15 mouse cellular contexts compared by ENCODE assay signal in the genomic region with DNA sequence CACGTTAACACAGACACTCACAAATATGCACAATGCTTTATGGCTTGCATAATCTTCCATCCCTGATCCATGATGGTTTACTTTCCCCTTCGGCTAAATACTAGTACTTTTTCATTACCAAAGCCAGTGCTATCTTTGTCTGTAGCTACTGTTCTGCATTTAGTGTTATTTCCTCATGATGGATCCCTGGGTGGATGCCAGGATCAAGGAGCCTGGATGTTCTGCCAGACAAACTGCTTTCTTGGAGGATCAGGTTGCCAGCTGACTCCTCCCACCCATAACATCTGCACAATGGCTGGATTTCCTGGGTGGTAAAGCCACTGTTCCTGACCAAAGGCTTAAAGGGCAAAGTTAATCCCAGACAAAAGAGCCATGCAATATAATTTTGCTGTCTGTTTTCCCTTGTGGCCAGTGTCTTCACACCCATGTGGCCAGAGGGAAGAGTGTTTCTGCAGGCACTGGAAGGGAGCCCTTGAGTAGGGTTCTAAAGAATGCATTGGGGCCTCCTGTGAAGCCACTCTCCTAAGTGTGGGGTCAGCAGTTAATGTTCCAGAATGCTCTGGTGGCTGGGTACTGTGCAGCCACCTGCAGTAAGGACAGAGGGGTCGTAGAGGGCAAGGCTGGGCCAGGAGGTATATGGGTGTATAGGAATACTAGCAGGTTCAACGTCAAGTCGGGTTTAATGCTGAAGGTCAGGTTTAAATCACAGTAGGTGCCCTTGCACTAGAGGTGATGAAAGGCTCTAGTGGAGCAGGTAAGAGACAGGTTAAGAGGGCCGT. TPM values are rescaled to one million over a fixed set of nuclear protein-coding genes. Genes with fewer than 3 reads are reported as not detected.
A peak's percentile ranks its signal among the peaks of the same experiment; 100 is the strongest.
DNase-seq lines count a peak whose midpoint lies in the region; ATAC-seq lines count a peak whose summit lies in the region.
"Had no signal": no experiment of that assay in that cellular context is flagged by ENCODE, and none has a peak within 500 bp of the region (broad histone marks: within the 10 kb centered on the region; RNA-seq: fewer than 3 reads in every experiment).

No protein-coding gene starts in this region.

- H3K27me3 ChIP-seq in embryonic facial prominence, embryonic 14.5 days (replicated peaks; ENCODE audit: control insufficient read depth, insufficient read depth, low read length): no peaks in the 10 kb centered on the region
- no peaks in the 10 kb centered on the region for H3K27me3 ChIP-seq in embryonic facial prominence, embryonic 10.5 days (replicated peaks; ENCODE audit: low read depth, poor library complexity, severe bottlenecking)
- H3K27me3 ChIP-seq: forebrain, embryonic 13.5 days; limb, embryonic 12.5 days had no signal

- H3K4me3 ChIP-seq in embryonic facial prominence, embryonic 14.5 days (ENCODE audit: low read depth, low read length): no peak overlapping the region
- H3K4me3 ChIP-seq in embryonic facial prominence, embryonic 10.5 days: no peak overlapping the region
- H3K4me3 ChIP-seq: forebrain, embryonic 13.5 days; limb, embryonic 12.5 days had no signal

- no peaks in the 10 kb centered on the region for H3K4me1 ChIP-seq in embryonic facial prominence, embryonic 14.5 days (ENCODE audit: control insufficient read depth, insufficient read depth, low read length)
- H3K4me1 ChIP-seq in embryonic facial prominence, embryonic 10.5 days: peaks cover 6% of the 10 kb centered on the region

- H3K9ac ChIP-seq in embryonic facial prominence, embryonic 14.5 days (ENCODE audit: low read depth, low read length): no peak overlapping the region
- H3K9ac ChIP-seq: forebrain, embryonic 13.5 days; limb, embryonic 12.5 days had no signal

- WGBS in embryonic facial prominence, embryonic 14.5 days: 80% methylated on average over 6 of the region's 6 CpGs
- WGBS in embryonic facial prominence, embryonic 10.5 days: 77% methylated on average over 6 of the region's 6 CpGs

- no peak overlapping the region for H3K4me2 ChIP-seq in embryonic facial prominence, embryonic 14.5 days (ENCODE audit: low read depth, low read length)
- H3K4me2 ChIP-seq: forebrain, embryonic 13.5 days; limb, embryonic 12.5 days had no signal

- H3K36me3 ChIP-seq in embryonic facial prominence, embryonic 14.5 days (ENCODE audit: control insufficient read depth, insufficient read depth, low read length): no peaks in the 10 kb centered on the region
- no peaks in the 10 kb centered on the region for H3K36me3 ChIP-seq in embryonic facial prominence, embryonic 10.5 days (replicated peaks)
- H3K36me3 ChIP-seq: G1E; limb, embryonic 12.5 days had no signal

- no peak for ATAC-seq in embryonic facial prominence, embryonic 14.5 days (ENCODE audit: low read depth)
- ATAC-seq: forebrain, embryonic 13.5 days had no signal

- peak; percentile 31 for DNase-seq in embryonic facial prominence, embryonic 14.5 days (ENCODE audit: low spot score)
- DNase-seq in embryonic facial prominence, embryonic 10.5 days (ENCODE audit: low spot score): no peak
- DNase-seq in layer of hippocampus, adult 9-11 months: peak; percentile 64
- no peak for DNase-seq in layer of hippocampus, postnatal 36 days
- peak; percentile 41 for DNase-seq in right cerebral cortex, postnatal 14 days
- no peak for DNase-seq in right cerebral cortex, adult 2 months (ENCODE audit: low spot score in 2 of 2)
- no peak for DNase-seq in cerebellum, postnatal 14 days
- DNase-seq in cerebellum, postnatal 25 days: no peak
- DNase-seq: heart, postnatal 4 days; thymus, postnatal 4 days had no signal

- no peak overlapping the region for H3K27ac ChIP-seq in embryonic facial prominence, embryonic 14.5 days (replicated peaks; ENCODE audit: low read depth, low read length)
- no peak overlapping the region for H3K27ac ChIP-seq in embryonic facial prominence, embryonic 10.5 days (replicated peaks)
- H3K27ac ChIP-seq: forebrain, embryonic 13.5 days; limb, embryonic 12.5 days had no signal

- no peaks in the 10 kb centered on the region for H3K9me3 ChIP-seq in embryonic facial prominence, embryonic 14.5 days (ENCODE audit: control insufficient read depth, low read length)
- H3K9me3 ChIP-seq in embryonic facial prominence, embryonic 10.5 days: no peaks in the 10 kb centered on the region
- H3K9me3 ChIP-seq: forebrain, embryonic 13.5 days; G1E; limb, embryonic 12.5 days had no signal

RNA-seq across cellular contexts. Expression of a gene that starts 15.7 kb away (rescaled TPM):
- 1.9 and 2.5 TPM in 2 replicates for polyA plus RNA-seq in embryonic facial prominence, embryonic 14.5 days (2014; fragmentation: Nextera tagmentation; extraction: Ambion mirVana)
- polyA plus RNA-seq in embryonic facial prominence, embryonic 10.5 days (2016; fragmentation: Nextera tagmentation; extraction: Ambion mirVana): 0.54 and 1.00 TPM in 2 replicates
- total RNA-seq in layer of hippocampus, postnatal 36 days (2021): 100 to 1,000 TPM; 388 to 405 TPM
- polyA plus RNA-seq: G1E had no signal

RNA-seq across cellular contexts. Expression of a gene that starts 44.3 kb away (rescaled TPM):
- polyA plus RNA-seq in embryonic facial prominence, embryonic 14.5 days (2014; fragmentation: Nextera tagmentation; extraction: Ambion mirVana): 1.5 and 1.6 TPM in 2 replicates
- polyA plus RNA-seq in embryonic facial prominence, embryonic 10.5 days (2016; fragmentation: Nextera tagmentation; extraction: Ambion mirVana): 0.55 and 0.76 TPM in 2 replicates
- 1 to 10 TPM; 1.5 to 1.6 TPM for total RNA-seq in layer of hippocampus, postnatal 36 days (2021)
- total RNA-seq: G1E had no signal

RNA-seq across cellular contexts. Expression of a gene that starts 51.6 kb away (rescaled TPM):
- not detected in 2 replicates for polyA plus RNA-seq in embryonic facial prominence, embryonic 14.5 days (2014; fragmentation: Nextera tagmentation; extraction: Ambion mirVana)
- polyA plus RNA-seq in embryonic facial prominence, embryonic 10.5 days (2016; fragmentation: Nextera tagmentation; extraction: Ambion mirVana): not detected in 2 replicates
- total RNA-seq in layer of hippocampus, postnatal 36 days (2021): under 1 TPM; 0.61 to 0.95 TPM
- total RNA-seq: G1E; heart, adult 8-10 months; heart, postnatal 4 days had no signal
- polyA plus RNA-seq: forebrain, embryonic 13.5 days; G1E; intestine, embryonic 14.5 days; limb, embryonic 12.5 days had no signal

Comparison
In these comparisons a context has a peak if more than half of its experiments do, and no peak if none do; other contexts are left out.
1. DNase-seq: peak in embryonic facial prominence, embryonic 14.5 days (single experiment), layer of hippocampus, adult 9-11 months (single experiment) and right cerebral cortex, postnatal 14 days (single experiment); none in embryonic facial prominence, embryonic 10.5 days (single experiment), layer of hippocampus, postnatal 36 days (0 of 2), right cerebral cortex, adult 2 months (0 of 2), cerebellum, postnatal 14 days (0 of 2) and cerebellum, postnatal 25 days (0 of 2).